Mouse (Mus musculus) 416B (cell line): ENCODE data around the gene Adrm1.

Experiments used
- DNase-seq: peaks from one replicate; pipeline ENCODE4 v3.0.0; 2011; ENCODE audit warnings: low read depth

The Adrm1 gene

GRCm38 (mm10) chr2:180184752-180185109 lies 13.4 kb downstream of the Adrm1 start:
- DNase-seq = peak; percentile 49

GRCm38 (mm10) chr2:180185686-180186085 lies 14.4 kb downstream of the Adrm1 start:
- DNase-seq = peak; percentile 23

GRCm38 (mm10) chr2:180187362-180187761 lies 16.1 kb downstream of the Adrm1 start:
- no peak for DNase-seq

- DNase-seq = no peak
Measured at GRCm38 (mm10) chr2:180196610-180197322, 25.5 kb downstream of the Adrm1 start.

GRCm38 (mm10) chr2:180197323-180198037 lies 26.2 kb downstream of the Adrm1 start:
- DNase-seq = no peak

GRCm38 (mm10) chr2:180198782-180199181 lies 27.5 kb downstream of the Adrm1 start:
- DNase-seq = no peak

GRCm38 (mm10) chr2:180200681-180201080 lies 29.4 kb downstream of the Adrm1 start:
- DNase-seq = no peak

GRCm38 (mm10) chr2:180201303-180201702 lies 30.0 kb downstream of the Adrm1 start:
- DNase-seq = no peak

- no peak for DNase-seq
Measured at GRCm38 (mm10) chr2:180202263-180202662, 31.0 kb downstream of the Adrm1 start.

- no peak for DNase-seq
Measured at GRCm38 (mm10) chr2:180202805-180203204, 31.5 kb downstream of the Adrm1 start.

- DNase-seq = no peak
Measured at GRCm38 (mm10) chr2:180204501-180204900, 33.2 kb downstream of the Adrm1 start.

GRCm38 (mm10) chr2:180205083-180205955 lies 34.0 kb downstream of the Adrm1 start:
- no peak for DNase-seq

GRCm38 (mm10) chr2:180205956-180206280 lies 34.6 kb downstream of the Adrm1 start:
- DNase-seq = no peak

- DNase-seq = peak; percentile 68
Measured at GRCm38 (mm10) chr2:180207840-180208239, 36.6 kb downstream of the Adrm1 start.

- peak; percentile 60 for DNase-seq
Measured at GRCm38 (mm10) chr2:180208976-180209375, 37.7 kb downstream of the Adrm1 start.

- no peak for DNase-seq
Measured at GRCm38 (mm10) chr2:180212255-180212654, 41.0 kb downstream of the Adrm1 start.

GRCm38 (mm10) chr2:180214352-180214978 lies 43.2 kb downstream of the Adrm1 start:
- no peak for DNase-seq

GRCm38 (mm10) chr2:180215011-180215461 lies 43.8 kb downstream of the Adrm1 start:
- no peak for DNase-seq

- peak; percentile 75 for DNase-seq
Measured at GRCm38 (mm10) chr2:180215951-180216350, 44.7 kb downstream of the Adrm1 start.

GRCm38 (mm10) chr2:180216921-180217320 lies 45.6 kb downstream of the Adrm1 start:
- DNase-seq = no peak

- DNase-seq = peak; percentile 42
Measured at GRCm38 (mm10) chr2:180217587-180217986, 46.3 kb downstream of the Adrm1 start.

- DNase-seq = no peak
Measured at GRCm38 (mm10) chr2:180218241-180218640, 47.0 kb downstream of the Adrm1 start.
